Mouse (Mus musculus) lung, postnatal 0 days (tissue): ENCODE results near the gene Olfr523. TPM values are rescaled to one million over a fixed set of nuclear protein-coding genes. Genes with fewer than 3 reads are reported as not detected.
"Not testable (repeated sequence)": the region's sequence is repeated elsewhere in the genome, so short reads cannot be mapped to it uniquely, and the experiment has no call there.

Source experiments
- ATAC-seq: fragments of 200-750 bp; cut with Nextera tagmentation; 2 replicates; pipeline ENCODE4 v1.8.0; 2017; ENCODE audit warnings: moderate library complexity
- DNase-seq: peaks from one replicate; pipeline ENCODE4 v3.0.0-alpha.2; 2016; ENCODE audit warnings: low spot score
- H3K27ac ChIP-seq: fragments of 300-500 bp; sonication (generic); 2 replicates; pipeline ENCODE4 v1.5.1; 2014; ENCODE audit warnings: antibody characterized with exemption, mild to moderate bottlenecking, low read length, mixed read lengths
- H3K27me3 ChIP-seq: fragments of 300-500 bp; sonication (generic); replicated peaks from 2 replicates; pipeline ENCODE4 v1.6.1; 2014; ENCODE audit warnings: low read length, mixed read lengths; ENCODE audit not compliant: insufficient read depth
- H3K36me3 ChIP-seq: fragments of 300-500 bp; sonication (generic); 2 replicates; pipeline ENCODE4 v1.6.1; 2014; ENCODE audit warnings: low read length, mixed read lengths; ENCODE audit not compliant: insufficient read depth
- H3K4me1 ChIP-seq: fragments of 300-500 bp; sonication (generic); 2 replicates; pipeline ENCODE4 v1.6.1; 2014; ENCODE audit warnings: antibody characterized with exemption, low read depth, low read length, mixed read lengths; ENCODE audit not compliant: insufficient read depth
- H3K4me2 ChIP-seq: fragments of 300-500 bp; sonication (generic); replicated peaks from 2 replicates; pipeline ENCODE4 v1.6.1; 2014; ENCODE audit warnings: low read depth, mild to moderate bottlenecking, low read length, moderate library complexity, mixed read lengths
- H3K4me3 ChIP-seq: fragments of 300-500 bp; sonication (generic); 2 replicates; pipeline ENCODE4 v1.5.1; 2014; ENCODE audit warnings: low read depth, low read length
- H3K9ac ChIP-seq: fragments of 300-500 bp; sonication (generic); replicated peaks from 2 replicates; pipeline ENCODE4 v1.6.1; 2014; ENCODE audit warnings: low read depth, mild to moderate bottlenecking
- H3K9me3 ChIP-seq: fragments of 300-500 bp; sonication (generic); 2 replicates; pipeline ENCODE4 v1.6.1; 2016; ENCODE audit warnings: low read length, mixed read lengths
- CTCF ChIP-seq: IDR thresholded peaks from 2 replicates; pipeline ENCODE4 v1.5.1; 2016; ENCODE audit warnings: antibody characterized with exemption, mild to moderate bottlenecking
- EP300 ChIP-seq: IDR thresholded peaks from 2 replicates; pipeline ENCODE4 v1.6.1; 2016; ENCODE audit warnings: antibody characterized with exemption, mild to moderate bottlenecking, control low read depth
- WGBS: fragments of 180-500 bp; shearing (Covaris S2); extraction: QIAGEN DNeasy Blood & Tissue Kit; methylation state at CpG from one replicate; pipeline ENCODE4 v1.1.7; 2014; 5-methylcytosine and 5-hydroxymethylcytosine counted together
- polyA plus RNA-seq: library from polyadenylated mRNA; unstranded; fragments of >200 nt; fragmentation: Nextera tagmentation; extraction: Ambion mirVana; gene quantifications from 2 replicates; pipeline ENCODE4 v1.2.1, GENCODE M21; 2015

Gene Olfr523
- not detected in 2 replicates for polyA plus RNA-seq

GRCm38 (mm10) chr7:140172936-140173335 is at the start of gene Olfr523:
Gene Olfr523 (plus strand): TSS chr7:140173217.
- no peak within 1 kb of the TSS for H3K27ac ChIP-seq
- no peaks in the 10 kb centered on the region for H3K9me3 ChIP-seq
- DNase-seq (no peak), ATAC-seq (no peak)
- H3K4me1 ChIP-seq: no peaks in the 10 kb centered on the region
- TF ChIP-seq CTCF: no peak
- TF ChIP-seq EP300: no peak
- no peaks in the 10 kb centered on the region for H3K27me3 ChIP-seq
- H3K36me3 ChIP-seq: no peaks in the 10 kb centered on the region
- no peak within 1 kb of the TSS for H3K9ac ChIP-seq
- H3K4me3 ChIP-seq: no peak within 1 kb of the TSS
- 20% methylated on average over 1 of the region's 1 CpGs for WGBS
- H3K4me2 ChIP-seq: no peak within 1 kb of the TSS

GRCm38 (mm10) chr7:140124382-140124781 is 48.6 kb upstream of the Olfr523 start:
- Histone ChIP-seq H3K4me1 (peaks cover 10% of the 10 kb centered on the region), H3K27me3 (no peaks in the 10 kb centered on the region), H3K36me3 (no peaks in the 10 kb centered on the region), H3K4me2 (no peak overlapping the region), H3K9ac (no peak overlapping the region), H3K9me3 (no peaks in the 10 kb centered on the region), H3K4me3 (no peak overlapping the region), H3K27ac (no peak overlapping the region)
- DNase-seq: no peak
- no peak for ATAC-seq
- 92% methylated on average over 1 of the region's 1 CpGs for WGBS
- TF ChIP-seq EP300 (no peak), CTCF (no peak)

GRCm38 (mm10) chr7:140125278-140126021 is 47.6 kb upstream of the Olfr523 start:
- ATAC-seq (peak; percentile 98), DNase-seq (peak; percentile 98)
- 3% methylated on average over 39 of the region's 40 CpGs for WGBS
- Histone ChIP-seq H3K36me3 (peaks cover 5% of the 10 kb centered on the region; the same call in 1 of the 2 replicates), H3K4me2 (peak overlapping the region; percentile 87), H3K4me3 (peak overlapping the region; percentile 65), H3K9ac (peak overlapping the region; percentile 75), H3K27me3 (no peaks in the 10 kb centered on the region), H3K4me1 (peaks cover 10% of the 10 kb centered on the region), H3K9me3 (no peaks in the 10 kb centered on the region), H3K27ac (peak overlapping the region; percentile 55)
- TF ChIP-seq EP300 (no peak), CTCF (no peak)

- Histone ChIP-seq H3K27me3 (no peaks in the 10 kb centered on the region), H3K4me1 (peaks cover 10% of the 10 kb centered on the region), H3K4me3 (peak overlapping the region; percentile 65), H3K9me3 (no peaks in the 10 kb centered on the region), H3K27ac (peak overlapping the region; percentile 55), H3K4me2 (peak overlapping the region; percentile 87), H3K36me3 (peaks cover 8% of the 10 kb centered on the region; the same call in 1 of the 2 replicates), H3K9ac (peak overlapping the region; percentile 75)
- TF ChIP-seq EP300 (no peak), CTCF (no peak)
- WGBS: 6% methylated on average over 5 of the region's 5 CpGs
- ATAC-seq: peak; percentile 0; the same call in 1 of the 2 replicates
- DNase-seq: peak; percentile 40
These were observed 47.0 kb upstream of the Olfr523 start for GRCm38 (mm10) chr7:140126022-140126350.

- peak; percentile 19 for DNase-seq
- H3K4me1 ChIP-seq: peaks cover 10% of the 10 kb centered on the region
- H3K9ac ChIP-seq: no peak overlapping the region
- 74% methylated on average over 3 of the region's 3 CpGs for WGBS
- no peaks in the 10 kb centered on the region for H3K9me3 ChIP-seq
- no peak overlapping the region for H3K4me3 ChIP-seq
- ATAC-seq: no peak
- 0 out of 2 replicates have a peak overlapping the region, but pooled peaks have one; percentile 5 for H3K4me2 ChIP-seq
- TF ChIP-seq CTCF (no peak), EP300 (no peak)
- peaks cover 8% of the 10 kb centered on the region; the same call in 1 of the 2 replicates for H3K36me3 ChIP-seq
- H3K27ac ChIP-seq: no peak overlapping the region
- H3K27me3 ChIP-seq: no peaks in the 10 kb centered on the region
These were observed 46.1 kb upstream of the Olfr523 start for GRCm38 (mm10) chr7:140126934-140127333.

GRCm38 (mm10) chr7:140127911-140128310 is 45.1 kb upstream of the Olfr523 start:
- no peak for DNase-seq
- WGBS: 72% methylated on average over 2 of the region's 2 CpGs
- no peaks in the 10 kb centered on the region for H3K9me3 ChIP-seq
- no peaks in the 10 kb centered on the region for H3K27me3 ChIP-seq
- TF ChIP-seq CTCF: no peak
- TF ChIP-seq EP300: no peak
- no peak for ATAC-seq
- H3K4me1 ChIP-seq: peaks cover 10% of the 10 kb centered on the region
- no peak overlapping the region for H3K27ac ChIP-seq
- no peak overlapping the region for H3K9ac ChIP-seq
- no peak overlapping the region for H3K4me3 ChIP-seq
- H3K4me2 ChIP-seq: no peak overlapping the region
- peaks cover 8% of the 10 kb centered on the region; the same call in 1 of the 2 replicates for H3K36me3 ChIP-seq

GRCm38 (mm10) chr7:140132184-140132583 is 40.8 kb upstream of the Olfr523 start:
- H3K4me1 ChIP-seq, DNase-seq, H3K27me3 ChIP-seq, H3K4me3 ChIP-seq, H3K36me3 ChIP-seq, H3K9me3 ChIP-seq, H3K27ac ChIP-seq, ATAC-seq, H3K4me2 ChIP-seq, H3K9ac ChIP-seq: not testable (repeated sequence)
- WGBS: 86% methylated on average over 7 of the region's 7 CpGs

GRCm38 (mm10) chr7:140134033-140134432 is 39.0 kb upstream of the Olfr523 start:
- H3K4me3 ChIP-seq, DNase-seq, H3K27me3 ChIP-seq, H3K9me3 ChIP-seq, H3K36me3 ChIP-seq, H3K4me2 ChIP-seq, ATAC-seq, H3K9ac ChIP-seq, H3K4me1 ChIP-seq, H3K27ac ChIP-seq: not testable (repeated sequence)
- WGBS: 89% methylated on average over 5 of the region's 7 CpGs
